Mouse (Mus musculus): Measurements from ENCODE around the gene Lhfpl5. TPM values are rescaled to one million over a fixed set of nuclear protein-coding genes. Genes with fewer than 3 reads are reported as not detected.

The Lhfpl5 gene
- polyA plus RNA-seq (2016; fragmentation: Nextera tagmentation; extraction: Ambion mirVana) = 0.60 and 0.84 TPM in 2 replicates

DNA sequence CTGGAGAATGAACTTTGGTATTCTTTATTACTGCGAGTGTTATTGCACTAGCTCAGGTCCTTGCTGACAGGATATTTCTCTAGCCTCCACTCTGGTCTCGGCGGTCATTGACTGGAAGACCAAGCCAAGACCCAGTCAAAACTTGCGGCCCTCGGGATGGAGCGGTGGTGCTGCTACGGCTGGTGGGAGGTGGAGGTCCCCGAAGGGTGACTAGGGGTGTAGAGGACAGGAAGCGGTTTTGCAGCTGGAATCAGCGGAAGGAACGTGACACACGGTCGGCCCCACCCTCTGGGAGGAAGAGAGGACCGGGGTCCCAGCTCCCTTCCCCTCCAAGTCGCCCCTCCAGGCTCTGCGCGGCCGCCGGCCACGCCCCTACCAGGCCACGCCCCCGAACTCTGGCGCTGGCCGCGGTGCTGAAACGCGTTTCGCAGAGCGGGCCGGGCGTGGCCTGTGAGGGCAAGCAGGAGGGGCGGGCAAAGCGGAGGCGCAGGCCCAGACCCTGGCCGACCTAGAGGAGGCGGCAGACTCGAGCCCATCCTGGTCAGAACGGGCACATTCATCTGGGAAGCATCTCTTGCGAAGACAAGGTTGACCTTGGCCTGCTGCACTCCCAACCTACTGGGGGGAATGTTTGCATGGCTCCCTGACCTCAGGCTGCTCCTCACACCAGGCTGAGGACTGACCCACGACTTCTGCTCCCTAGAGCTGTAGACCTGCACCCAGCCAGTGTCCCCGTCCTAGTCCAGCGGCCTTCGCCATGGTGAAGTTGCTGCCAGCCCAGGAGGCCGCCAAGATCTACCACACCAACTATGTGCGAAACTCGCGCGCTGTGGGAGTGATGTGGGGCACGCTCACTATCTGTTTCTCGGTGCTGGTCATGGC lies at the start of gene Lhfpl5:
Gene Lhfpl5 (plus strand): TSS at position 398 of the 882 bp plus-strand sequence.
- 15% methylated on average over 49 of the region's 50 CpGs for WGBS
- H3K9ac ChIP-seq = no peak within 1 kb of the TSS
- H3K36me3 ChIP-seq = no peaks in the 10 kb centered on the region
- H3K4me3 ChIP-seq = peak within 1 kb of the TSS; percentile 17
- H3K4me1 ChIP-seq = peaks cover 6% of the 10 kb centered on the region; the same call in 1 of the 2 replicates
- no peaks in the 10 kb centered on the region for H3K9me3 ChIP-seq
- H3K27me3 ChIP-seq = 0 out of 2 replicates have a peak, but pooled peaks cover 6% of the 10 kb centered on the region
- peak within 1 kb of the TSS; percentile 50 for H3K4me2 ChIP-seq (replicated peaks)
- peak; percentile 70; the same call in 1 of the 2 replicates for ATAC-seq (ENCODE audit: insufficient number of reproducible peaks, insufficient read depth, low FRiP score, low TSS enrichment)
- H3K27ac ChIP-seq = no peak within 1 kb of the TSS

DNA sequence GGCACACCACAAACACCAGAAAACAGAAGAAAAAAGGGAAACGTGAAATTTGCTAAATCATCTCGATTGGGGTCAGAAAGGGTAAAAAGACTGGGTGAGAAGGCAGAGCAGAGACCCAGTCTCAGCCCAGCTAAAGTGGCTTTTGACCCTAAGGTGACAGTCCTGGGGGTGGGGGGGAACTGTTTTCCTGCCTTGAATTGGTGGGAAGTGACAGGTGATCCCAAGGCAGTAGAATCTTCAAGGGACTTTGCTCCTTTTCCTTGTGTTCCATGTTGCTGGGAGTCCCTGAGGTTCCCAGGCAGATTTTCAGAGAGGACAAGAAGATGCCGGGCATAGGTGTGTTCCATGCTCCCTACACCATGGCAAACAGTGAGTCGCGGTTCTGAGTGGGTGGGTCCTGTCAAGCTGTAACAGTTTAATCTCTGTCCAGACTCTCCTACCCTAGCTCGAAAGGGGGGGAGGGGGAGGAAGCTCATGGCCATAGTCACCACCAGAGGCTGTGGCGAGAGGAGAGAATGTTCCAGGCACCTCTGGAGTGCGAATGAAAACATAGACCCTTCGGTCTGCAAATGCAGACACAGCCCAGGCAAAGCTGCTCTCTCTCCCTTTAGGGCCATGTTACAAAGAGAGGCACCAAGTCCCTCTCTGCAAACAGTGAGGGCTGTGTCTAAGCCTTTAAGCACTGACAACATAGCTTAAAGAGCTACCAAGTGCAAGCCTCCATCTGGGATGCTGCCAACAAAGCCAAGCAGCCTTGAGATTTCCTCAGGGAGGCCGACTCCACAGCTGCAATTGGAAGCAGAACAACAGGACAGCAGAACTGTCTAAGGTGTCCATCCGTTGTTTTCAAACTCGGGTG lies 48.0 kb upstream of the Lhfpl5 start:
- H3K4me2 ChIP-seq (replicated peaks) = peak overlapping the region; percentile 26; the same call in 1 of the 2 replicates
- H3K4me1 ChIP-seq = peaks cover 7% of the 10 kb centered on the region
- no peaks in the 10 kb centered on the region for H3K9me3 ChIP-seq
- 38% methylated on average over 12 of the region's 12 CpGs for WGBS
- no peaks in the 10 kb centered on the region for H3K36me3 ChIP-seq
- H3K27ac ChIP-seq = peak overlapping the region; percentile 59; the same call in 1 of the 2 replicates
- no peak overlapping the region for H3K4me3 ChIP-seq
- peaks cover 3% of the 10 kb centered on the region; the same call in 1 of the 2 replicates for H3K27me3 ChIP-seq
- ATAC-seq (ENCODE audit: insufficient number of reproducible peaks, insufficient read depth, low FRiP score, low TSS enrichment) = no peak
- no peak overlapping the region for H3K9ac ChIP-seq

DNA sequence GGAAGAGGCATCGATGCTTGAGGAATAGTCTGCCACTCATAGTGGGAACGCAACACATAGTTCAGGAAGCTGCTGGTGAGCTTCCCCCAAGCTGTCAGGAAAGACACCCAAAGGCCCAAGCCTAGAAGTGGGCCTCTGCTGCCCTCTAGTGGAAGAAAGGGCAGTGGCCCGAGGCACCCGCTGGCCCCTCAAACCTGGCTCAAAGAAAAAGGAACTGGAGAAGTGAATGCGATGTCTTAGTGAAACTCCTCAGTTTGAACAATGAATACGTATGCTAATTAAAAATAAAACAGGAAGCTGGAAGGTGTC lies 47.4 kb upstream of the Lhfpl5 start:
- no peak for ATAC-seq (ENCODE audit: insufficient number of reproducible peaks, insufficient read depth, low FRiP score, low TSS enrichment)
- peaks cover 6% of the 10 kb centered on the region for H3K4me1 ChIP-seq
- H3K9me3 ChIP-seq = no peaks in the 10 kb centered on the region
- H3K9ac ChIP-seq = no peak overlapping the region
- H3K4me3 ChIP-seq = no peak overlapping the region
- WGBS = 3% methylated on average over 6 of the region's 6 CpGs
- H3K27ac ChIP-seq = no peak overlapping the region
- H3K4me2 ChIP-seq (replicated peaks) = peak overlapping the region; percentile 26; the same call in 1 of the 2 replicates
- H3K27me3 ChIP-seq = peaks cover 3% of the 10 kb centered on the region; the same call in 1 of the 2 replicates
- H3K36me3 ChIP-seq = no peaks in the 10 kb centered on the region

DNA sequence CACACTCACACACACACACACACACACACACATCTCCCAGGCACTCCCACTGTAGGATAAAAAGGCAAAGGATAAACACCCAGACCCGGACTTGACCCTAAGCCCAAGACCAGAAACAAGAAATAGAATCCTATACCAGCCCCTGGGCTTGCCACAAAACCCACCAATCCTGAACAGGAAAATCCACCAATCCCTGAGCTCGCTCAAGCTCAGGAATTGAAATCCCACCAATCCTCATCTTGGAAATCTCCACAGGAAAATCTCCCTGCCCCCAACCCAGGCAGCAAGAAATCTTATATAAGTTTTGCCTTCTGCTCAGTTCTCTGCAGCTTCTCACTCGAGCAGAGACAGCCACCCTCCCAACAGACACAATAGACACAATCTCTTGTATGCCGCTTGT lies 46.3 kb upstream of the Lhfpl5 start:
- no peak for ATAC-seq (ENCODE audit: insufficient number of reproducible peaks, insufficient read depth, low FRiP score, low TSS enrichment)
- H3K4me1 ChIP-seq = peaks cover 6% of the 10 kb centered on the region
- WGBS = 66% methylated on average over 4 of the region's 4 CpGs

DNA sequence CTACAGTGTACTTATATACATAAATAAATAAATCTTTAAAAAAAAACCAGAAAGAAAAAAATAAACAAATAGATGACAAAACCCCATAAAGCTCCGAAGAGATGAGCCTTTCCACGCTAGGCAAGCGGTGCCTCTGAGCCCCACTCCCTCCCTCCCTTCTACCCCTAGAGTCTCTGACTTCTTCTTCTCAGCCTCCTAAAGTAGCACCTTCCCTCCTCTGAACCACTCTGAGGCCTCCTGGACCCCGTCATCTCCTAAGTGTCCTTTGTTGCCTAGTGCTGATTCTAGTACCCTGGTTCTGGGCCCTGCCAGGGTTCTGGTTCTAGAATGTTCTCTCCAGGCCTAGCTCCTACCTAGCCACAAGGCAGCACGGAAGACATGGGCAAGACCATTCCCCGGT lies 44.9 kb upstream of the Lhfpl5 start, which contains the start of gene Armc12:
Gene Armc12 (plus strand): TSS at position 301 of the 400 bp plus-strand sequence.
- Histone ChIP-seq H3K9ac (no peak within 1 kb of the TSS), H3K4me2 (replicated peaks) (peak within 1 kb of the TSS; percentile 33; the same call in 1 of the 2 replicates), H3K4me3 (no peak within 1 kb of the TSS), H3K27me3 (peaks cover 3% of the 10 kb centered on the region; the same call in 1 of the 2 replicates), H3K27ac (no peak within 1 kb of the TSS), H3K4me1 (peaks cover 6% of the 10 kb centered on the region), H3K9me3 (no peaks in the 10 kb centered on the region), H3K36me3 (no peaks in the 10 kb centered on the region)
- no peak for ATAC-seq (ENCODE audit: insufficient number of reproducible peaks, insufficient read depth, low FRiP score, low TSS enrichment)
- 83% methylated on average over 6 of the region's 6 CpGs for WGBS

More for the DNA sequence above, 46.3 kb upstream of the Lhfpl5 start:
- H3K36me3 ChIP-seq = no peaks in the 10 kb centered on the region
- no peak overlapping the region for H3K27ac ChIP-seq
- H3K4me2 ChIP-seq (replicated peaks) = no peak overlapping the region
- no peaks in the 10 kb centered on the region for H3K9me3 ChIP-seq
- no peak overlapping the region for H3K4me3 ChIP-seq
- peaks cover 3% of the 10 kb centered on the region; the same call in 1 of the 2 replicates for H3K27me3 ChIP-seq
- H3K9ac ChIP-seq = no peak overlapping the region

DNA sequence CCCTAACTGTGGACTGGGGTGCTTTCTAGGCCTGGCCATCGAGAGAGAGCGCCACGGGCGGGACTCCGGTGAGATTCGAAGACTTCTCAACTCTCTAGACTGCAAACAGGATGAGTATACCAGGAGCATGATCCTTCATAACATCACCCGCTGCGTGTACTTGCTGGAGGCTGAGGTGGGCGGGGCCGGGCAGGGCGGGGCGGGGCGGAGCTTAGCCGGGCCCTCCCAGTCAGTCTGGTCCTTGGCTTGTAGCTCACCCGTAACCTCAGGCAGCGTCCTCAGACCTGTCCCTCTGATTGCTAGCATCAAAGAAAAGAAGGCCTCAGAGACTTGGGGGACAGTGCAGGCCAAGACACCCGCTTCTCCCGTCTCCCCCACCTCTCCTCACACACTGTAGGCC lies 43.5 kb upstream of the Lhfpl5 start:
- peak overlapping the region; percentile 33 for H3K4me2 ChIP-seq (replicated peaks)
- H3K4me1 ChIP-seq = peaks cover 6% of the 10 kb centered on the region

DNA sequence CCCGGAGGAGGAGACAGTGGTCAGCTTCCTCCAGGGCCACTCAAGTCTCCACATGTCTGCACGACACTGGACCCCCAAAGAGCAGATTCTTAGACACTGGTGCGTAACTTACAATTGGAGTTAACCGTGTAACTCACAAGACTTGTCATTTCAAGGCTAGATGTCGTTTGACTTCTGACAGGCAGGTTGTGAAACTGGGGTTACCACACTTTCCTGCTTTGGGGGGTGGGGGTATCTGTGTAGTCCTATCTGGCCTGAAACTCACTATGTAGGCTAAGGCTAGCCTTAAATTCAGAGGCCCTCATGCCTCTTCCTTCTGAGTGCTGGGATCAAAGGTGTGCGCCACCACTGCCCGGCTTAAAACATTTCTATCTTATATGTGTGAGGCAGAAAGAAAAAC lies 42.9 kb upstream of the Lhfpl5 start:
- Histone ChIP-seq H3K9me3 (no peaks in the 10 kb centered on the region), H3K27me3 (peaks cover 3% of the 10 kb centered on the region), H3K36me3 (no peaks in the 10 kb centered on the region), H3K4me2 (replicated peaks) (no peak overlapping the region), H3K9ac (no peak overlapping the region), H3K4me3 (no peak overlapping the region), H3K27ac (no peak overlapping the region), H3K4me1 (peaks cover 3% of the 10 kb centered on the region)
- WGBS = 80% methylated on average over 7 of the region's 7 CpGs
- ATAC-seq (ENCODE audit: insufficient number of reproducible peaks, insufficient read depth, low FRiP score, low TSS enrichment) = no peak

More for the DNA sequence above, 43.5 kb upstream of the Lhfpl5 start:
- peaks cover 3% of the 10 kb centered on the region; the same call in 1 of the 2 replicates for H3K27me3 ChIP-seq
- ATAC-seq (ENCODE audit: insufficient number of reproducible peaks, insufficient read depth, low FRiP score, low TSS enrichment) = no peak
- WGBS = 12% methylated on average over 18 of the region's 18 CpGs
- H3K9ac ChIP-seq = no peak overlapping the region
- H3K9me3 ChIP-seq = no peaks in the 10 kb centered on the region
- H3K27ac ChIP-seq = no peak overlapping the region
- H3K36me3 ChIP-seq = no peaks in the 10 kb centered on the region
- H3K4me3 ChIP-seq = no peak overlapping the region

DNA sequence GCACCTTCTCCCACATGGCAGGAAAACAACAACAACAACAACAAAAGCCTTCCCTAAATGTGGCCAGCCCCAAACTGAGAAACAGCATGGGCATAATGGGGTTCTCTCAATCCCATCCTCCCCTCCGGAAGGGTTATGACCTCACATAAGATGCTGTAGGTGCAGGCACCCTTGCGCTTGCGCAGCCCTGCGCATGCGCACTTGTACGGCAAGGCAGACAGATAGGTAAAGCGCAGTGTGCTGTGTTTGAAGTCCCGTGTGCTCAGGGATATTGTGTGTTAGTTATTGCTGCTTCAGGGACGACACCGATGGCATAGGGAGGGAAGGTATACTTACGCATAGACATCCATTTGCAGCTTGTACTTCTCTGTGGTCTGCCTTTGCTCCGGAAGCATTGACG lies 42.1 kb upstream of the Lhfpl5 start:
- ATAC-seq (ENCODE audit: insufficient number of reproducible peaks, insufficient read depth, low FRiP score, low TSS enrichment) = no peak
- H3K4me2 ChIP-seq (replicated peaks) = no peak overlapping the region
- H3K27me3 ChIP-seq = peaks cover 3% of the 10 kb centered on the region
- H3K27ac ChIP-seq = no peak overlapping the region
- no peak overlapping the region for H3K9ac ChIP-seq
- no peak overlapping the region for H3K4me3 ChIP-seq
- no peaks in the 10 kb centered on the region for H3K9me3 ChIP-seq
- WGBS = 94% methylated on average over 13 of the region's 13 CpGs
- no peaks in the 10 kb centered on the region; the same call in 1 of the 2 replicates for H3K4me1 ChIP-seq
- H3K36me3 ChIP-seq = no peaks in the 10 kb centered on the region

DNA sequence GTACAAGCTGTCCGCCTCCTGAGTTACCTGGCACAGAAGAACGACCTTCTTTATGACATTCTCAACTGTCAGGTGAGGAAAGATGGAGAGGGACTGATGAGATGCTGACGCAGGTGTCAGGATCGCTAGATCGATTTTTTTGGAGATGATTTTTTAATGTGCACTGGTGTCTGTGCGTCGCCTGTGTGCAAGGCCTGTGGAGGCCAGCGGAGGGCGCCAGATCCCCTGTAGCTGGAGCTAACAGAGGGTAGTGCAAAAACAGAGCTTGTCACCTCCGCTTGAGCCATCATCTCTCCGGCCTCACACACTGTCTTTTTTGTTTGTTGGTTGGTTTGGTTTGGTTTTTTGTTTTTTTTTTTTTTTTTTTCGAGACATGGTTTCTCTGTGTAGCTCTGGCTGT lies 37.6 kb upstream of the Lhfpl5 start:
- H3K36me3 ChIP-seq = no peaks in the 10 kb centered on the region
- no peak overlapping the region for H3K9ac ChIP-seq
- no peaks in the 10 kb centered on the region; the same call in 1 of the 2 replicates for H3K27me3 ChIP-seq
- 49% methylated on average over 12 of the region's 12 CpGs for whole genome bisulfite sequencing
- no peak overlapping the region for H3K27ac ChIP-seq
- ATAC-seq (ENCODE audit: insufficient number of reproducible peaks, insufficient read depth, low FRiP score, low TSS enrichment) = no peak
- peaks cover 16% of the 10 kb centered on the region; the same call in 1 of the 2 replicates for H3K9me3 ChIP-seq
- H3K4me1 ChIP-seq = no peaks in the 10 kb centered on the region
- no peak overlapping the region for H3K4me3 ChIP-seq
- no peak overlapping the region for H3K4me2 ChIP-seq (replicated peaks)

DNA sequence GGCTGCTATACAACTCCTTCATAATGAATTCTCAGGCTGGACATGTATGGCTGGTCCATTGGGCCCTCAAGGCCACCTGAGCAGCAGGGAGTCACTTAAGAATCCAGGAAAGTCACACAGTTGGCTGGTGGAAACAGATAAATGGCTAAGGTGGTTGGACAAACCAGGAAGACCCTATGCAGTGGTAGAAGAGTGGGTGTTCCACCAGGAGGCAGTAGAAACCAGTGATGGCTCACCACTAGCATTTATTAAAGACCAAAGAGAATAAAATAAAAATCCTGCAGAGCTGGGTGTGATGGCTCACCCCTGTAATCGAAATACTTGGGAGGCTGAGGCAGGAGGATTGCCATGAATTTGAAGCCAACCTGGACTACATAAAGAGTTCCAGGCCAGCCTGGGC lies 28.5 kb upstream of the Lhfpl5 start:
- no peak overlapping the region for H3K9ac ChIP-seq
- H3K27me3 ChIP-seq = no peaks in the 10 kb centered on the region
- no peaks in the 10 kb centered on the region for H3K4me1 ChIP-seq
- no peak overlapping the region for H3K4me3 ChIP-seq
- H3K9me3 ChIP-seq = 0 out of 2 replicates have a peak, but pooled peaks cover under 1% of the 10 kb centered on the region
- WGBS = 94% methylated on average over 1 of the region's 1 CpGs
- H3K36me3 ChIP-seq = no peaks in the 10 kb centered on the region
- no peak overlapping the region for H3K27ac ChIP-seq
- ATAC-seq (ENCODE audit: insufficient number of reproducible peaks, insufficient read depth, low FRiP score, low TSS enrichment) = no peak
- no peak overlapping the region for H3K4me2 ChIP-seq (replicated peaks)

DNA sequence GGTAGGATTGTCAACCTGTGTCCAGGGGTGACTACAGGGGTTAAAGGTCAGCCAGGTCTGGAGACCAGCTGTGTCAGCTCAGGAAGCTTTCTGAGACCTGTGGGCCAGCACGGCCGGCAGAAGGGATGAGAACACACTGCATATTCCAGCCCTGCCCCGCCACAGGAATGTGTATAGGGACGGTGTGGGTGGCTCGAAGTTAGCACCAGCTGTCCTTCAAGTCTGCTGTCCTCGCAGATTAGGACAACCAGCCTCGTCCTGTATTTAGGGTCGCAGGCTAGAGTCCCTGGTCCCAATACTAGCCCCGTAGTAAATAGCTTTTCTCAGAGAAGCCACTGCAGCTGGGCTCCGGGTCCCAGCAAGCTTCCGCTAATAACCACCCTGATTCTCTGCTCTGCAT lies 26.9 kb upstream of the Lhfpl5 start:
- 69% methylated on average over 11 of the region's 11 CpGs for WGBS
- ATAC-seq (ENCODE audit: insufficient number of reproducible peaks, insufficient read depth, low FRiP score, low TSS enrichment) = no peak
- no peak overlapping the region for H3K27ac ChIP-seq

More for the DNA sequence above, 26.9 kb upstream of the Lhfpl5 start:
- Histone ChIP-seq H3K9ac (no peak overlapping the region), H3K4me2 (replicated peaks) (no peak overlapping the region), H3K4me3 (no peak overlapping the region), H3K36me3 (no peaks in the 10 kb centered on the region), H3K27me3 (no peaks in the 10 kb centered on the region), H3K9me3 (no peaks in the 10 kb centered on the region), H3K4me1 (peaks cover 12% of the 10 kb centered on the region)

All from embryonic facial prominence, embryonic 12.5 days (tissue).